Mouse (Mus musculus) frontal cortex, postnatal 36 days (tissue): ENCODE measurements around the gene Slc31a1.
A peak's percentile ranks its signal among the peaks of the same experiment; 100 is the strongest.

ENCODE experiments used
- DNase-seq, 2 experiments: peaks; one replicate each; pipeline ENCODE4 v3.0.0; 2022; ENCODE audit warnings: low spot score in 2 of 2

Slc31a1 gene

GRCm38 (mm10) chr4:62362437-62362836, 1.9 kb downstream of the Slc31a1 start:
- no peak for DNase-seq

GRCm38 (mm10) chr4:62364299-62364698, 3.8 kb downstream of the Slc31a1 start:
- DNase-seq = no peak

GRCm38 (mm10) chr4:62366291-62366690, 5.8 kb downstream of the Slc31a1 start:
- DNase-seq = no peak

- DNase-seq = no peak
Observed at GRCm38 (mm10) chr4:62367586-62367985, 7.1 kb downstream of the Slc31a1 start.

GRCm38 (mm10) chr4:62369091-62369490, 8.6 kb downstream of the Slc31a1 start:
- DNase-seq = no peak

GRCm38 (mm10) chr4:62372410-62372809, 11.9 kb downstream of the Slc31a1 start:
- DNase-seq = no peak

GRCm38 (mm10) chr4:62372818-62373520, 12.4 kb downstream of the Slc31a1 start:
- no peak for DNase-seq

- no peak for DNase-seq
Observed at GRCm38 (mm10) chr4:62373668-62374067, 13.1 kb downstream of the Slc31a1 start.

GRCm38 (mm10) chr4:62374342-62374741, 13.8 kb downstream of the Slc31a1 start:
- DNase-seq = no peak

GRCm38 (mm10) chr4:62376123-62376522, 15.6 kb downstream of the Slc31a1 start:
- no peak for DNase-seq

GRCm38 (mm10) chr4:62379724-62380381, 19.3 kb downstream of the Slc31a1 start:
- no peak for DNase-seq

- no peak for DNase-seq
Observed at GRCm38 (mm10) chr4:62383207-62383606, 22.7 kb downstream of the Slc31a1 start.

GRCm38 (mm10) chr4:62383752-62384151, 23.2 kb downstream of the Slc31a1 start:
- DNase-seq = no peak

GRCm38 (mm10) chr4:62384159-62384558, 23.6 kb downstream of the Slc31a1 start:
- DNase-seq = no peak

GRCm38 (mm10) chr4:62385439-62385838, 24.9 kb downstream of the Slc31a1 start:
- peak in 1 of 2 experiments; percentile 30 for DNase-seq

- DNase-seq = no peak
Observed at GRCm38 (mm10) chr4:62389592-62390512, 29.3 kb downstream of the Slc31a1 start.

- no peak for DNase-seq
Observed at GRCm38 (mm10) chr4:62391892-62392291, 31.4 kb downstream of the Slc31a1 start.

GRCm38 (mm10) chr4:62393459-62393858, 32.9 kb downstream of the Slc31a1 start:
- DNase-seq = no peak

- no peak for DNase-seq
Observed at GRCm38 (mm10) chr4:62395806-62396205, 35.3 kb downstream of the Slc31a1 start.

GRCm38 (mm10) chr4:62397616-62398365, 37.3 kb downstream of the Slc31a1 start:
- no peak for DNase-seq

- DNase-seq = peak in 1 of 2 experiments; percentile 15
Observed at GRCm38 (mm10) chr4:62398956-62399355, 38.4 kb downstream of the Slc31a1 start.

GRCm38 (mm10) chr4:62406133-62406532, 45.6 kb downstream of the Slc31a1 start:
- no peak for DNase-seq
